Mouse (Mus musculus) kidney, postnatal 0 days (tissue): ENCODE measurements around the gene Sp7. TPM values are rescaled to one million over a fixed set of nuclear protein-coding genes. Genes with fewer than 3 reads are reported as not detected.

Experiments
- ATAC-seq: fragments of 200-750 bp; cut with Nextera tagmentation; replicated peaks from 2 replicates; pipeline ENCODE4 v1.8.0; 2017; ENCODE audit warnings: low read depth, moderate number of reproducible peaks, moderate TSS enrichment, moderate library complexity; ENCODE audit not compliant: low FRiP score
- DNase-seq: peaks from one replicate; pipeline ENCODE4 v3.0.0-alpha.2; 2016; ENCODE audit warnings: low spot score
- H3K27ac ChIP-seq: fragments of 300-500 bp; sonication (generic); 2 replicates; pipeline ENCODE4 v1.5.1; 2014; ENCODE audit warnings: mild to moderate bottlenecking
- H3K27me3 ChIP-seq: fragments of 300-500 bp; sonication (generic); 2 replicates; pipeline ENCODE4 v1.6.1; 2014; ENCODE audit warnings: low read length, mixed read lengths; ENCODE audit not compliant: insufficient read depth
- H3K36me3 ChIP-seq: fragments of 300-500 bp; sonication (generic); 2 replicates; pipeline ENCODE4 v1.6.1; 2014; ENCODE audit warnings: low read length, mixed read lengths; ENCODE audit not compliant: insufficient read depth
- H3K4me1 ChIP-seq: fragments of 300-500 bp; sonication (generic); replicated peaks from 2 replicates; pipeline ENCODE4 v1.6.1; 2014; ENCODE audit warnings: antibody characterized with exemption, low read length, mixed read lengths; ENCODE audit not compliant: insufficient read depth
- H3K4me2 ChIP-seq: fragments of 300-500 bp; sonication (generic); 2 replicates; pipeline ENCODE4 v1.6.1; 2014; ENCODE audit warnings: mild to moderate bottlenecking, low read length, moderate library complexity, mixed read lengths
- H3K4me3 ChIP-seq: fragments of 300-500 bp; sonication (generic); replicated peaks from 2 replicates; pipeline ENCODE4 v1.5.1; 2014; ENCODE audit warnings: low read depth, low read length
- H3K9ac ChIP-seq: fragments of 300-500 bp; sonication (generic); 2 replicates; pipeline ENCODE4 v1.6.1; 2014; ENCODE audit warnings: low read depth, low read length
- H3K9me3 ChIP-seq: fragments of 300-500 bp; sonication (generic); replicated peaks from 2 replicates; pipeline ENCODE4 v1.6.1; 2016; ENCODE audit warnings: low read length, inconsistent platforms, mixed read lengths
- CTCF ChIP-seq: IDR thresholded peaks from 2 replicates; pipeline ENCODE4 v1.5.1; 2016; ENCODE audit warnings: antibody characterized with exemption, low read depth, mild to moderate bottlenecking, moderate library complexity
- WGBS: fragments of 180-500 bp; shearing (Covaris S2); extraction: QIAGEN DNeasy Blood & Tissue Kit; methylation state at CpG from one replicate; pipeline ENCODE4 v1.1.7; 2014; 5-methylcytosine and 5-hydroxymethylcytosine counted together
- polyA plus RNA-seq: library from polyadenylated mRNA; unstranded; fragments of >200 nt; fragmentation: Nextera tagmentation; extraction: Ambion mirVana; gene quantifications from 2 replicates; pipeline ENCODE4 v1.2.1, GENCODE M21; 2015

The Sp7 gene
- polyA plus RNA-seq, 1 experiment from 2014 or later: 1.1 TPM

GRCm38 (mm10) chr15:102401278-102401677 lies 34.3 kb upstream of the Sp7 start:
- H3K4me3 ChIP-seq: no peak overlapping the region
- no peak overlapping the region for H3K27ac ChIP-seq
- no peak for DNase-seq
- H3K27me3 ChIP-seq: no peaks in the 10 kb centered on the region
- H3K36me3 ChIP-seq: no peaks in the 10 kb centered on the region
- no peak for TF ChIP-seq CTCF
- no peak overlapping the region for H3K4me2 ChIP-seq
- ATAC-seq: no peak
- no peak overlapping the region for H3K9ac ChIP-seq
- H3K9me3 ChIP-seq: no peaks in the 10 kb centered on the region
- peaks cover 10% of the 10 kb centered on the region; the same call in 1 of the 2 replicates for H3K4me1 ChIP-seq
- WGBS: 80% methylated on average over 2 of the region's 2 CpGs

GRCm38 (mm10) chr15:102400476-102401045 lies 33.6 kb upstream of the Sp7 start:
- H3K4me1 ChIP-seq: peaks cover 10% of the 10 kb centered on the region; the same call in 1 of the 2 replicates
- 86% methylated on average over 10 of the region's 10 CpGs for WGBS
- no peak for DNase-seq
- TF ChIP-seq CTCF: no peak
- H3K27me3 ChIP-seq: no peaks in the 10 kb centered on the region
- no peak overlapping the region for H3K4me2 ChIP-seq
- no peak for ATAC-seq
- H3K36me3 ChIP-seq: no peaks in the 10 kb centered on the region
- no peak overlapping the region for H3K9ac ChIP-seq
- peak overlapping the region; percentile 98 for H3K27ac ChIP-seq
- H3K4me3 ChIP-seq: no peak overlapping the region
- no peaks in the 10 kb centered on the region for H3K9me3 ChIP-seq

GRCm38 (mm10) chr15:102399229-102400221 lies 32.5 kb upstream of the Sp7 start:
- DNase-seq (peak; percentile 97), ATAC-seq (peak; percentile 84)
- H3K4me1 ChIP-seq: peaks cover 16% of the 10 kb centered on the region; the same call in 1 of the 2 replicates
- 3% methylated on average over 34 of the region's 34 CpGs for WGBS
- H3K4me3 ChIP-seq: peak overlapping the region; percentile 31
- no peaks in the 10 kb centered on the region for H3K9me3 ChIP-seq
- H3K4me2 ChIP-seq: peak overlapping the region; percentile 72
- peak overlapping the region; percentile 98 for H3K27ac ChIP-seq
- no peak for TF ChIP-seq CTCF
- peak overlapping the region; percentile 68 for H3K9ac ChIP-seq
- H3K27me3 ChIP-seq: no peaks in the 10 kb centered on the region
- no peaks in the 10 kb centered on the region for H3K36me3 ChIP-seq

DNA sequence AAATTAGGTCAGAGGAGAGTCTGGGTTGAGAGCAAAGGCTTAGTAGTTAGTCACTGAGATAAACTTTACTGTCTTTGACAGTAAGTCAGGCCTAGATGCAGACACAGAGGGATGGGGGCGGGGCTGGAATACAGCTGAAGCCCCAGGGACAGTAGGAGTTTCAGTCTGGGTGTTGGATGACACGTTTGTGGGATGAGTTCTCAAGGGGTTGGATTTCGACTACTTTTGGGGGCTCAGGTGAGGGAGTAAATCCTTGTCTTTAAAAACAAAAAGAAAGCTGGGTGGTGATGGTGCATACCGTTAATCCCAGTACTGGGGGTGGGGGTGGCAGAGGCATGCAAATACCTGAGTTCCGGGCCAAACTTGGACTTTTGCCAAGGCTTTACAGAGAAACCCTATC lies 31.6 kb upstream of the Sp7 start:
- Histone ChIP-seq H3K9me3 (no peaks in the 10 kb centered on the region), H3K27me3 (no peaks in the 10 kb centered on the region), H3K36me3 (no peaks in the 10 kb centered on the region), H3K4me2 (peak overlapping the region; percentile 72), H3K9ac (0 out of 2 replicates have a peak overlapping the region, but pooled peaks have one; percentile 68), H3K27ac (peak overlapping the region; percentile 98), H3K4me1 (peaks cover 20% of the 10 kb centered on the region; the same call in 1 of the 2 replicates), H3K4me3 (no peak overlapping the region)
- no peak for TF ChIP-seq CTCF
- no peak for ATAC-seq
- WGBS: 18% methylated on average over 5 of the region's 5 CpGs
- peak; percentile 74 for DNase-seq

DNA sequence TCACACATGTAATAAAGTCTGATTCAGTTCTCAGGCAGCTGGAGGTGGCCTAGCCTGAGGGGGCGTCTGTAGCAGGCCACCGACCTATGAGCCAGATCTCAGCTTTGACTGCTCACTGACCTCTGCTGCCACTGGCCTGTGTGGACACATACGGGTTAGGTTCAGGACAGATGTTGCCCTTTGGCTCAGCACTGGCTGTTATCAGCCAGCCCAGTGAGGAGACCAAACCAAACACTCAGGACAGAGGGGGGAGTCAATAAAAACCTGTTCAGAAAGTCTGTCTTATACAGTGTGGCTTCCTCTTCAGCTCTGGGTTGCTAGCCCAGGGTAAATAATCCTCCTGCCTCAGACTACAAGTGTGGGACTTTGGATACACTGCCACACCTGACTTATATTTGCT lies 28.1 kb upstream of the Sp7 start:
- Histone ChIP-seq H3K4me2 (no peak overlapping the region), H3K27ac (peak overlapping the region; percentile 36; the same call in 1 of the 2 replicates), H3K4me3 (no peak overlapping the region), H3K4me1 (peaks cover 23% of the 10 kb centered on the region; the same call in 1 of the 2 replicates), H3K9me3 (no peaks in the 10 kb centered on the region), H3K36me3 (no peaks in the 10 kb centered on the region), H3K27me3 (no peaks in the 10 kb centered on the region), H3K9ac (no peak overlapping the region)
- 13% methylated on average over 3 of the region's 3 CpGs for WGBS
- ATAC-seq (peak; percentile 22; the same call in 1 of the 2 replicates), DNase-seq (peak; percentile 32)
- no peak for TF ChIP-seq CTCF

- no peak for TF ChIP-seq CTCF
- ATAC-seq (no peak), DNase-seq (peak; percentile 56)
- Histone ChIP-seq H3K27ac (peak overlapping the region; percentile 73), H3K27me3 (no peaks in the 10 kb centered on the region), H3K4me2 (no peak overlapping the region), H3K9me3 (no peaks in the 10 kb centered on the region), H3K4me3 (no peak overlapping the region), H3K9ac (no peak overlapping the region), H3K4me1 (peaks cover 16% of the 10 kb centered on the region; the same call in 1 of the 2 replicates), H3K36me3 (no peaks in the 10 kb centered on the region)
Measured at GRCm38 (mm10) chr15:102393584-102394014, 26.6 kb upstream of the Sp7 start.
